Mouse (Mus musculus) adipose tissue, adult 10 weeks (tissue): Measurements from ENCODE around the gene Gm14391. TPM values are rescaled to one million over a fixed set of nuclear protein-coding genes. Genes with fewer than 3 reads are reported as not detected.

Source experiments
- polyA plus RNA-seq: library from polyadenylated mRNA; stranded (reverse); fragments of 350-450 nt; fragmentation: Illumina TruSeq; extraction: RNeasy Lipid Tissue Mini Kit (QIAGEN cat#74804); gene quantifications from one replicate; pipeline ENCODE4 v1.2.3, GENCODE M21; 2014; ENCODE audit warnings: low read depth, low replicate concordance

Gene Gm14391
- 7.1 TPM for polyA plus RNA-seq

GRCm38 (mm10) chr2:175206732-175207131, at the start of gene Gm14391:
Gm14391 (minus strand) TSS chr2:175206917.

GRCm38 (mm10) chr2:175175401-175176180, 31.1 kb downstream of the Gm14391 start, which contains the start of gene Gm14443:
Gm14443 (minus strand) TSS chr2:175175871.

GRCm38 (mm10) chr2:175141993-175142295, 64.8 kb downstream of the Gm14391 start, which contains the start of gene Gm14399:
Gm14399 (minus strand) TSS chr2:175142012.

Other genes starting within 250 kb of the Gm14391 start
- gene Gm14444, start 196.7 kb downstream of the Gm14391 start, polyA plus RNA-seq: not detected
- gene Gm14393, start 139.1 kb downstream of the Gm14391 start, polyA plus RNA-seq: 1.2 TPM
- gene Gm14399, start 64.9 kb downstream of the Gm14391 start, polyA plus RNA-seq: 5.1 TPM
- gene Gm14443, start 31.0 kb downstream of the Gm14391 start, polyA plus RNA-seq: 0.82 TPM
- gene Gm14440, start 68.2 kb upstream of the Gm14391 start, polyA plus RNA-seq: not detected
- gene Gm4631, start 131.3 kb upstream of the Gm14391 start, polyA plus RNA-seq: 13.7 TPM
- gene Zfp968, start 165.5 kb upstream of the Gm14391 start, polyA plus RNA-seq: 5.9 TPM
- gene Gm4724, start 228.9 kb upstream of the Gm14391 start, polyA plus RNA-seq: 19.0 TPM